Mouse (Mus musculus) stomach, postnatal 0 days (tissue): ENCODE results near the gene Rpl23a. TPM values are rescaled to one million over a fixed set of nuclear protein-coding genes. Genes with fewer than 3 reads are reported as not detected.
A peak's percentile ranks its signal among the peaks of the same experiment; 100 is the strongest.

Source experiments
- ATAC-seq: fragments of 200-750 bp; cut with Nextera tagmentation; 2 replicates; pipeline ENCODE4 v1.8.0; 2017; ENCODE audit not compliant: low FRiP score, low TSS enrichment
- DNase-seq: peaks from one replicate; pipeline ENCODE4 v3.0.0-alpha.2; 2016; ENCODE audit warnings: low spot score
- H3K27ac ChIP-seq: fragments of 300-500 bp; sonication (generic); replicated peaks from 2 replicates; pipeline ENCODE4 v1.5.1; 2014; ENCODE audit warnings: mild to moderate bottlenecking, control low read depth
- H3K27me3 ChIP-seq: fragments of 300-500 bp; sonication (generic); 2 replicates; pipeline ENCODE4 v1.6.1; 2014; ENCODE audit warnings: low read length; ENCODE audit not compliant: control insufficient read depth, insufficient read depth
- H3K36me3 ChIP-seq: fragments of 300-500 bp; sonication (generic); 2 replicates; pipeline ENCODE4 v1.6.1; 2014; ENCODE audit warnings: low read length, mixed read lengths; ENCODE audit not compliant: control insufficient read depth, insufficient read depth
- H3K4me1 ChIP-seq: fragments of 300-500 bp; sonication (generic); replicated peaks from 2 replicates; pipeline ENCODE4 v1.6.1; 2014; ENCODE audit warnings: antibody characterized with exemption; ENCODE audit not compliant: control insufficient read depth, insufficient read depth
- H3K4me2 ChIP-seq: fragments of 300-500 bp; sonication (generic); replicated peaks from 2 replicates; pipeline ENCODE4 v1.6.1; 2014; ENCODE audit warnings: low read depth, mild to moderate bottlenecking, control low read depth, moderate library complexity
- H3K4me3 ChIP-seq: fragments of 300-500 bp; sonication (generic); 2 replicates; pipeline ENCODE4 v1.5.1; 2014; ENCODE audit warnings: low read depth, low read length, control low read depth
- H3K9ac ChIP-seq: fragments of 300-500 bp; sonication (generic); 2 replicates; pipeline ENCODE4 v1.6.1; 2014; ENCODE audit warnings: mild to moderate bottlenecking, low read length, control low read depth, mixed read lengths
- H3K9me3 ChIP-seq: fragments of 300-500 bp; sonication (generic); 2 replicates; pipeline ENCODE4 v1.6.1; 2016; ENCODE audit warnings: low read length; ENCODE audit not compliant: control insufficient read depth
- CTCF ChIP-seq: IDR thresholded peaks from 2 replicates; pipeline ENCODE4 v1.5.1; 2016; ENCODE audit warnings: antibody characterized with exemption, low read depth, mild to moderate bottlenecking, moderate library complexity
- EP300 ChIP-seq: optimal IDR thresholded peaks from 2 replicates; pipeline ENCODE3; 2016; ENCODE audit warnings: antibody characterized with exemption
- WGBS: fragments of 180-500 bp; shearing (Covaris S2); extraction: QIAGEN DNeasy Blood & Tissue Kit; methylation state at CpG from one replicate; pipeline ENCODE4 v1.1.7; 2014; 5-methylcytosine and 5-hydroxymethylcytosine counted together
- polyA plus RNA-seq: library from polyadenylated mRNA; unstranded; fragments of >200 nt; fragmentation: Nextera tagmentation; extraction: Ambion mirVana; gene quantifications from 2 replicates; pipeline ENCODE4 v1.2.1, GENCODE M21; 2015

Rpl23a gene
- polyA plus RNA-seq, 1 experiment from 2014 or later = 1,145 TPM

- no peak for TF ChIP-seq CTCF
- no peak for TF ChIP-seq EP300
- 66% methylated on average over 5 of the region's 5 CpGs for WGBS
- H3K4me3 ChIP-seq = no peak overlapping the region
- no peak overlapping the region for H3K27ac ChIP-seq
- no peaks in the 10 kb centered on the region for H3K9me3 ChIP-seq
- H3K4me1 ChIP-seq = no peaks in the 10 kb centered on the region
- DNase-seq (peak; percentile 72), ATAC-seq (0 out of 2 replicates have a peak, but pooled peaks have one; percentile 63)
- no peak overlapping the region for H3K4me2 ChIP-seq
- no peaks in the 10 kb centered on the region for H3K27me3 ChIP-seq
- H3K9ac ChIP-seq = no peak overlapping the region
- peaks cover 57% of the 10 kb centered on the region for H3K36me3 ChIP-seq
These were observed 28.1 kb upstream of the Rpl23a start for GRCm38 (mm10) chr11:78211513-78211912.

- Histone ChIP-seq H3K27me3 (no peaks in the 10 kb centered on the region), H3K9me3 (no peaks in the 10 kb centered on the region), H3K36me3 (peaks cover 59% of the 10 kb centered on the region), H3K27ac (no peak overlapping the region), H3K4me3 (no peak overlapping the region), H3K9ac (no peak overlapping the region), H3K4me1 (no peaks in the 10 kb centered on the region), H3K4me2 (no peak overlapping the region)
- ATAC-seq = peak; percentile 15; the same call in 1 of the 2 replicates
- WGBS = 59% methylated on average over 7 of the region's 7 CpGs
- no peak for DNase-seq
- TF ChIP-seq CTCF (no peak), EP300 (no peak)
These were observed 27.2 kb upstream of the Rpl23a start for GRCm38 (mm10) chr11:78210615-78211014.

- no peaks in the 10 kb centered on the region for H3K27me3 ChIP-seq
- H3K27ac ChIP-seq = no peak overlapping the region
- WGBS = 81% methylated on average over 6 of the region's 6 CpGs
- TF ChIP-seq EP300 (no peak), CTCF (no peak)
- no peaks in the 10 kb centered on the region for H3K4me1 ChIP-seq
- ATAC-seq (0 out of 2 replicates have a peak, but pooled peaks have one; percentile 15), DNase-seq (no peak)
- H3K9me3 ChIP-seq = no peaks in the 10 kb centered on the region
- no peak overlapping the region for H3K9ac ChIP-seq
- no peak overlapping the region for H3K4me2 ChIP-seq
- peaks cover 57% of the 10 kb centered on the region for H3K36me3 ChIP-seq
- no peak overlapping the region for H3K4me3 ChIP-seq
These were observed 26.5 kb upstream of the Rpl23a start for GRCm38 (mm10) chr11:78209886-78210285.

DNA sequence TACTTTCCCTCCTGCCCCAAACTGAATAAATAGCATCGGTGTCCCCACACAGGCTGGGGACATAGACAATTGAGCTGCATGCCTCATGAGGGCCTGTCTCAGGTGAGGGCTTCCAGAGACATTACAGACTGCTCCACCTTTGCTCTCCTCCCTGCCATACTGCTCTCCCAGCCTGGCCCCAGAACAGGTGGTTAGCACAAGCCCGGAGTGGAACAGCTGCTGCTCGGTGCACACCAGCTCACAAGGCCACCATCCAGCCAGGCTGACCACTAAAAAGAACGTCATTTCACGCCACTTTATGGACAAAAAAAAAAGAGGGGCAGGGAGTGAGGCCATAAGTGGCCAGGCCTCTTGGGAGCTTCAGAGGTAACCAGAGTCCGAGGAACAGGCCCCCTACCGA lies 23.8 kb upstream of the Rpl23a start:
- TF ChIP-seq CTCF (no peak), EP300 (no peak)
- peaks cover 44% of the 10 kb centered on the region for H3K36me3 ChIP-seq
- WGBS = 83% methylated on average over 7 of the region's 7 CpGs

DNA sequence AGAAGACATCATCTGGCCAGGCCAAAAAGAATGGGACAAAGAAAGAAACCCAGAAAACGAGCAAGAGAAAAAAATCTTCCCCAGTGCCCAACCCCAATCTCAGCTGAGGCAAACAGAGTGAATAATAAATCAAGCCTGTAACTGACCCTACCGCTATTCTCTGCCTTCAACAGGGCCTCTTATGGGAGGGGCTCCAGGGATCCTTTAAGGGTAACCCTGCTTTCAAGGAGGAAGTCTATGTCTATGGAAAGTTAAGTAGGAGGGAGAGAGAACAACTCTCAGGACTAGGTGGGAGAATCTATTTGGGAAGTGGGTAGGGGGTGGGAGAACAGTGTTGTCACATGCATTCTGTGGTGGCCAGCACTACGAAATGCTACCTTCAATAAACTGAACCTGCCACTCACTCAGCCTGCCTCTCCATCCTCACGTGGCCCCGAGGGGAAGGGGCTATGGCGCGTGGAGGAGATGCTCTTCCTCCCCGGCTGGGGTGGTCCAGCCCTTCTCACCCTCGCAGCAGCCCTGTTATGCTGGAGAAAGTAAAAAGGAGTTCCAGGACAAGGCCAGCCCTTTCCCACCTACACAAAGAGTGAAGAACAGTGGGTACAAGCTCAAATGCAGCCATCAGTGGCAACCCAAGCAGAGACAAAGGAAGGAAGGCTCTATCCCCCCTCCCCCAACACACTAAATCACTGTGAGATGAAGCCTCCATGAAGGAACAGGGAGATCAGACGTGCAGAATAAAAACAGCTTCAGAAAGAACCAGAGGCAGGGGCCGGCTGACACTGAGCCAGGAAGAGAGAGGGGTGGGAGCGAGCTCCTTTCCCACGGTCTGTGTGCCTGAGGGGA lies 22.2 kb upstream of the Rpl23a start:
- H3K9ac ChIP-seq = no peak overlapping the region
- H3K9me3 ChIP-seq = no peaks in the 10 kb centered on the region
- H3K4me2 ChIP-seq = no peak overlapping the region
- H3K4me1 ChIP-seq = no peaks in the 10 kb centered on the region
- no peak overlapping the region for H3K27ac ChIP-seq
- DNase-seq (no peak), ATAC-seq (no peak)
- no peak overlapping the region for H3K4me3 ChIP-seq
- peaks cover 36% of the 10 kb centered on the region for H3K36me3 ChIP-seq
- H3K27me3 ChIP-seq = no peaks in the 10 kb centered on the region
- TF ChIP-seq CTCF (no peak), EP300 (no peak)
- 51% methylated on average over 13 of the region's 13 CpGs for WGBS

More for the DNA sequence above, 23.8 kb upstream of the Rpl23a start:
- ATAC-seq (no peak), DNase-seq (no peak)
- H3K27me3 ChIP-seq = no peaks in the 10 kb centered on the region
- no peak overlapping the region for H3K4me2 ChIP-seq
- no peaks in the 10 kb centered on the region for H3K4me1 ChIP-seq
- H3K9ac ChIP-seq = no peak overlapping the region
- no peaks in the 10 kb centered on the region for H3K9me3 ChIP-seq
- no peak overlapping the region for H3K4me3 ChIP-seq
- no peak overlapping the region for H3K27ac ChIP-seq

DNA sequence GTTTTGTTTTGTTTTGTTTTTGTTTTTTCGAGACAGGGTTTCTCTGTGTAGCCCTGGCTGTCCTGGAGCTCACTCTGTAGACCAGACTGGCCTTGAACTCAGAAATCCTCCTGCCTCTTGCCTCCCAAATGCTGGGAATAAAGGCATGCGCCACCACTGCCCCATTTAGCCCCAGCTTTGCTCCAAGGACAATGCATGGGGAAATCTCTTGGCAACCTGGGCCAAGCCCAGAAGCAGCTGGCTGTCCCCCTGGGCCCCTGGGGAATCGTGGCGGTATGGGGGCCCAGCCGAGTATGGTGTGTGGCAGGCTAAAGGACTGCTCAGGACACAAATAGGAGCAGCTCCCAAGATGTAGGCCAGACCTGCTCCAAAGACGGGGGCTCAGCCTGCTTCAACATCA lies 20.9 kb upstream of the Rpl23a start:
- Histone ChIP-seq H3K27me3 (no peaks in the 10 kb centered on the region), H3K4me3 (no peak overlapping the region), H3K4me1 (no peaks in the 10 kb centered on the region), H3K4me2 (no peak overlapping the region), H3K36me3 (peaks cover 33% of the 10 kb centered on the region), H3K9ac (no peak overlapping the region), H3K27ac (no peak overlapping the region), H3K9me3 (no peaks in the 10 kb centered on the region)
- TF ChIP-seq CTCF (no peak), EP300 (no peak)
- no peak for ATAC-seq
- 82% methylated on average over 6 of the region's 6 CpGs for WGBS
- DNase-seq = no peak
